Mouse (Mus musculus) lung, embryonic 15.5 days (tissue): ENCODE results near the gene Draxin. TPM values are rescaled to one million over a fixed set of nuclear protein-coding genes. Genes with fewer than 3 reads are reported as not detected.

Experiments
- ATAC-seq: fragments of 200-750 bp; cut with Nextera tagmentation; 2 replicates; pipeline ENCODE4 v1.8.0; 2017; ENCODE audit warnings: moderate number of reproducible peaks, borderline replicate concordance; ENCODE audit not compliant: low FRiP score, low TSS enrichment; ENCODE audit errors: extremely low read depth
- H3K27ac ChIP-seq: fragments of 300-500 bp; sonication (generic); 2 replicates; pipeline ENCODE4 v1.5.1; 2015; ENCODE audit warnings: moderate library complexity, mild to moderate bottlenecking, inconsistent platforms
- H3K27me3 ChIP-seq: fragments of 300-500 bp; sonication (generic); 2 replicates; pipeline ENCODE4 v1.6.1; 2015; ENCODE audit warnings: inconsistent platforms
- H3K36me3 ChIP-seq: fragments of 300-500 bp; sonication (generic); 2 replicates; pipeline ENCODE4 v1.6.1; 2015; ENCODE audit warnings: inconsistent platforms
- H3K4me1 ChIP-seq: fragments of 300-500 bp; sonication (generic); 2 replicates; pipeline ENCODE4 v1.6.1; 2015; ENCODE audit warnings: inconsistent platforms
- H3K4me2 ChIP-seq: fragments of 300-500 bp; sonication (generic); 2 replicates; pipeline ENCODE4 v1.6.1; 2015; ENCODE audit warnings: inconsistent platforms, mild to moderate bottlenecking, moderate library complexity
- H3K4me3 ChIP-seq: fragments of 300-500 bp; sonication (generic); 2 replicates; pipeline ENCODE4 v1.5.1; 2015; ENCODE audit warnings: mild to moderate bottlenecking, inconsistent platforms
- H3K9ac ChIP-seq: fragments of 300-500 bp; sonication (generic); 2 replicates; pipeline ENCODE4 v1.6.1; 2015; ENCODE audit warnings: inconsistent platforms
- H3K9me3 ChIP-seq: fragments of 300-500 bp; sonication (generic); 2 replicates; pipeline ENCODE4 v1.6.1; 2016; ENCODE audit warnings: inconsistent platforms
- WGBS: fragments of 180-500 bp; shearing (Covaris S2); methylation state at CpG from one replicate; pipeline ENCODE4 v1.1.7; 2015; 5-methylcytosine and 5-hydroxymethylcytosine counted together
- polyA plus RNA-seq: library from polyadenylated mRNA; unstranded; fragments of >200 nt; fragmentation: Nextera tagmentation; extraction: Ambion mirVana; gene quantifications from 2 replicates; pipeline ENCODE4 v1.2.1, GENCODE M21; 2015

Draxin gene
- polyA plus RNA-seq, 1 experiment from 2014 or later = 0.07 TPM

GRCm38 (mm10) chr4:148164461-148164860 lies 34.0 kb upstream of the Draxin start:
- no peak for ATAC-seq
- H3K4me3 ChIP-seq = peak overlapping the region; percentile 26
- H3K4me1 ChIP-seq = peaks cover 21% of the 10 kb centered on the region; the same call in 1 of the 2 replicates
- H3K27me3 ChIP-seq = peaks cover 83% of the 10 kb centered on the region
- H3K27ac ChIP-seq = no peak overlapping the region
- no peaks in the 10 kb centered on the region for H3K36me3 ChIP-seq
- peak overlapping the region; percentile 56 for H3K4me2 ChIP-seq
- no peaks in the 10 kb centered on the region for H3K9me3 ChIP-seq
- 3% methylated on average over 16 of the region's 16 CpGs for WGBS
- H3K9ac ChIP-seq = no peak overlapping the region

- Histone ChIP-seq H3K4me1 (peaks cover 25% of the 10 kb centered on the region), H3K36me3 (no peaks in the 10 kb centered on the region), H3K9me3 (no peaks in the 10 kb centered on the region), H3K4me3 (peak overlapping the region; percentile 26), H3K27me3 (peaks cover 83% of the 10 kb centered on the region), H3K27ac (no peak overlapping the region), H3K4me2 (peak overlapping the region; percentile 56), H3K9ac (no peak overlapping the region)
- under 1% methylated on average over 28 of the region's 29 CpGs for WGBS
- peak; percentile 41 for ATAC-seq
Measured at GRCm38 (mm10) chr4:148164002-148164439, 33.5 kb upstream of the Draxin start.

- Histone ChIP-seq H3K4me2 (peak within 1 kb of the TSS; percentile 94), H3K27me3 (peaks cover 72% of the 10 kb centered on the region), H3K36me3 (no peaks in the 10 kb centered on the region), H3K4me1 (peaks cover 33% of the 10 kb centered on the region), H3K9ac (peak within 1 kb of the TSS; percentile 49), H3K4me3 (peak within 1 kb of the TSS; percentile 48), H3K27ac (peak within 1 kb of the TSS; percentile 20), H3K9me3 (no peaks in the 10 kb centered on the region)
- WGBS = 1% methylated on average over 43 of the region's 43 CpGs
- peak; percentile 64 for ATAC-seq
Measured at GRCm38 (mm10) chr4:148160436-148161390, 30.2 kb upstream of the Draxin start, which contains the start of the genes Fbxo44 and Fbxo2. Gene Fbxo44 (minus strand): TSS chr4:148160482. Gene Fbxo2 (plus strand): TSS chr4:148160621.

GRCm38 (mm10) chr4:148159544-148160435 lies 29.3 kb upstream of the Draxin start:
- peaks cover 33% of the 10 kb centered on the region for H3K4me1 ChIP-seq
- peaks cover 62% of the 10 kb centered on the region for H3K27me3 ChIP-seq
- H3K4me2 ChIP-seq = peak overlapping the region; percentile 94
- ATAC-seq = peak; percentile 92
- H3K9me3 ChIP-seq = no peaks in the 10 kb centered on the region
- under 1% methylated on average over 43 of the region's 55 CpGs for WGBS
- H3K9ac ChIP-seq = peak overlapping the region; percentile 49
- H3K36me3 ChIP-seq = no peaks in the 10 kb centered on the region
- H3K27ac ChIP-seq = peak overlapping the region; percentile 20
- peak overlapping the region; percentile 48 for H3K4me3 ChIP-seq

GRCm38 (mm10) chr4:148158436-148159348 lies 28.2 kb upstream of the Draxin start:
- Histone ChIP-seq H3K4me2 (peak overlapping the region; percentile 94), H3K4me1 (peaks cover 22% of the 10 kb centered on the region), H3K9ac (peak overlapping the region; percentile 49), H3K4me3 (peak overlapping the region; percentile 48), H3K27ac (no peak overlapping the region; the same call in 1 of the 2 replicates), H3K27me3 (peaks cover 51% of the 10 kb centered on the region), H3K36me3 (no peaks in the 10 kb centered on the region), H3K9me3 (no peaks in the 10 kb centered on the region)
- ATAC-seq = no peak
- 30% methylated on average over 27 of the region's 27 CpGs for WGBS

- no peak overlapping the region for H3K27ac ChIP-seq
- no peak overlapping the region for H3K9ac ChIP-seq
- H3K36me3 ChIP-seq = no peaks in the 10 kb centered on the region
- H3K4me1 ChIP-seq = peaks cover 18% of the 10 kb centered on the region
- H3K9me3 ChIP-seq = no peaks in the 10 kb centered on the region
- H3K4me3 ChIP-seq = no peak overlapping the region
- H3K27me3 ChIP-seq = peaks cover 14% of the 10 kb centered on the region; the same call in 1 of the 2 replicates
- no peak overlapping the region for H3K4me2 ChIP-seq
- no peak for ATAC-seq
- WGBS = 62% methylated on average over 3 of the region's 3 CpGs
Measured at GRCm38 (mm10) chr4:148154982-148155381, 24.5 kb upstream of the Draxin start.

- Histone ChIP-seq H3K4me3 (no peak overlapping the region), H3K9ac (no peak overlapping the region), H3K4me1 (peaks cover 13% of the 10 kb centered on the region), H3K9me3 (no peaks in the 10 kb centered on the region), H3K4me2 (no peak overlapping the region), H3K27me3 (peaks cover 9% of the 10 kb centered on the region; the same call in 1 of the 2 replicates), H3K36me3 (no peaks in the 10 kb centered on the region), H3K27ac (no peak overlapping the region)
- 78% methylated on average over 4 of the region's 4 CpGs for WGBS
- no peak for ATAC-seq
Measured at GRCm38 (mm10) chr4:148154006-148154405, 23.5 kb upstream of the Draxin start.

- WGBS = 78% methylated on average over 5 of the region's 5 CpGs
- no peaks in the 10 kb centered on the region for H3K27me3 ChIP-seq
- no peak for ATAC-seq
Measured at GRCm38 (mm10) chr4:148152547-148152946, 22.0 kb upstream of the Draxin start.

GRCm38 (mm10) chr4:148151267-148152168 lies 21.0 kb upstream of the Draxin start, which contains the start of gene Fbxo6:
Gene Fbxo6 (minus strand): TSS chr4:148152140.
- H3K4me3 ChIP-seq = peak within 1 kb of the TSS; percentile 58
- 2% methylated on average over 40 of the region's 67 CpGs for WGBS
- ATAC-seq = peak; percentile 89
- no peaks in the 10 kb centered on the region for H3K36me3 ChIP-seq
- peak within 1 kb of the TSS; percentile 65 for H3K27ac ChIP-seq
- H3K4me1 ChIP-seq = peaks cover 6% of the 10 kb centered on the region; the same call in 1 of the 2 replicates
- H3K9ac ChIP-seq = peak within 1 kb of the TSS; percentile 46
- H3K27me3 ChIP-seq = no peaks in the 10 kb centered on the region
- peak within 1 kb of the TSS; percentile 91 for H3K4me2 ChIP-seq
- H3K9me3 ChIP-seq = no peaks in the 10 kb centered on the region

More at GRCm38 (mm10) chr4:148152547-148152946, 22.0 kb upstream of the Draxin start:
- H3K4me1 ChIP-seq = peaks cover 6% of the 10 kb centered on the region; the same call in 1 of the 2 replicates
- H3K36me3 ChIP-seq = no peaks in the 10 kb centered on the region
- H3K4me2 ChIP-seq = no peak overlapping the region
- H3K9ac ChIP-seq = no peak overlapping the region
- H3K4me3 ChIP-seq = no peak overlapping the region
- no peak overlapping the region for H3K27ac ChIP-seq
- H3K9me3 ChIP-seq = no peaks in the 10 kb centered on the region

- H3K36me3 ChIP-seq = no peaks in the 10 kb centered on the region
- no peak overlapping the region for H3K27ac ChIP-seq
- H3K4me3 ChIP-seq = peak overlapping the region; percentile 58
- H3K27me3 ChIP-seq = no peaks in the 10 kb centered on the region
- peaks cover 6% of the 10 kb centered on the region; the same call in 1 of the 2 replicates for H3K4me1 ChIP-seq
- H3K9ac ChIP-seq = no peak overlapping the region
- H3K4me2 ChIP-seq = peak overlapping the region; percentile 91
- no peak for ATAC-seq
- H3K9me3 ChIP-seq = no peaks in the 10 kb centered on the region
- WGBS = 22% methylated on average over 3 of the region's 3 CpGs
Measured at GRCm38 (mm10) chr4:148150953-148151266, 20.4 kb upstream of the Draxin start.
